Mouse (Mus musculus) thymus, adult 2 months (tissue): Measurements from ENCODE around the gene 1700029P11Rik.

Source experiments
- CTCF ChIP-seq: fragments of 200-500 bp; IDR thresholded peaks from 2 replicates; pipeline ENCODE4 v1.5.1; 2012; ENCODE audit warnings: mild to moderate bottlenecking, control low read depth, low read length, moderate library complexity, borderline replicate concordance; ENCODE audit not compliant: control insufficient read depth, poor library complexity, insufficient read depth; ENCODE audit errors: extremely low read depth
- POLR2A ChIP-seq: fragments of 200-500 bp; IDR thresholded peaks from 2 replicates; pipeline ENCODE4 v1.6.1; 2012; ENCODE audit warnings: mild to moderate bottlenecking, low read length, control low read depth, moderate library complexity; ENCODE audit not compliant: control insufficient read depth, poor library complexity, insufficient read depth; ENCODE audit errors: extremely low read depth

DNA sequence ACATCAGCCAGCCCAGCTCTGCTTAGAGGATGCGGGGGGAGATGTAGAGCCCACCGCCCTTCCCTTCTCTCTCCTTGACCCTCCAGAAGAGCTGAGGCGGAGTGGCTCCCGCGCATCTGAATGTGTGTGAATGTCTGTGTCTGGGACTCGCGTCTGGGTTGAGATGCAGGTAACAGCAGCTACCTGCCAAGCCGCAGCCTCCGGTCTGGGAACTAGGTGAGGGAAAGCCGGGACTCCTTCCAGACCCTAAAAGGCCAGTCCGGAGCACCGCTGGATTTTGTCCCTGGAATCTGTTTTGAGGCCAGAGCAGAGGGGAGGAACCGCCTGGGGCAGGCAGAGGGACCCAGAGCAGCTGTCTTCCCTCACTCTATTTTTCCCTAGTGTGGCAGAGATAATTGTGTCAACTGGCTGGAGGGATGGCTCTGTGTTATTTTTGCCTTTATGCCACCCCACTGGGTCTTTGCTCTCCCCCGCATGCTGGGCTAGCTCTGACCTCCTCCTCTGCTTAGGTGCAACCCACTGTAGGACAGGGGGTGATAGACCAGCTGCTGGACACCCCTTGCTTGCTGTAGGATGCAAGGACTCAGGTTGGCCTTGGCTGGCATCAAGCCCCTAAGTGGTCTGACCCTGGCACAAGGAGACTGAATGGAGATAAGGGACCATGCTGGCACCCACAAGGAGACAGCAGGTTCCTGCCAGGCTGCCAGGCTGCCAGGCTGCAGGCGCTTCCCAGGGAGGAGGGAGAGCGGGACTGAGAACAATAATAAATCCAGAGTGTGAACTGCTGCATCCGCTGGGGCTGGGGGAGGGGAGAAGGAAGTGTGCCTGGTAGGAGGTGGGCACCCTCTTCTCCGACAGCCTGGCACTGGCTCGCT, 43.0 kb upstream of the 1700029P11Rik start:
- TF ChIP-seq CTCF = no peak
- TF ChIP-seq POLR2A = no peak
